Mouse (Mus musculus): ENCODE data around the gene Hsd17b14.

Gene Hsd17b14

DNA sequence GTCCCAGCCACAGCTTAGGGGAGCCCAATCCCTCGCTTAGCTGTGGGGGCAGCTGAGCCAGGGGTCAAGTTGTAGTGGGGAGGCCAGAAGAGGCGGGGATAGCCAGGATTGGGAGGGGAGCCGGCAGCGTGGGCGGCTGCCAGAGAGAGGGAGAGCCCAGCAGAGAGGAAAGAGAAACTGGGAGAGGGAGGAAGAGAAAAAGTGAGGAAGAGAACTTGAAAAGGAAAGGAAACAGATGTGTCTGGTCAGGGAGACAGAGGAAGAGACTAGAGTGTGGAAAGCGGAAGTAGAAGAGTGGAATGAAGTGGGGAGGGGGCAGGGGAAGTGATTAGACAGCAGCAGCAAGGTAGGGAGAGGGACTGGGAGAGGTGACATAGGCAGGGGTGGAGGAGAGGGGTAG, 25.2 kb upstream of the Hsd17b14 start:
- no peak for DNase-seq (ENCODE audit: low spot score)

GRCm38 (mm10) chr7:45530643-45531042, 24.1 kb upstream of the Hsd17b14 start:
- no peak for DNase-seq (ENCODE audit: low spot score)

DNA sequence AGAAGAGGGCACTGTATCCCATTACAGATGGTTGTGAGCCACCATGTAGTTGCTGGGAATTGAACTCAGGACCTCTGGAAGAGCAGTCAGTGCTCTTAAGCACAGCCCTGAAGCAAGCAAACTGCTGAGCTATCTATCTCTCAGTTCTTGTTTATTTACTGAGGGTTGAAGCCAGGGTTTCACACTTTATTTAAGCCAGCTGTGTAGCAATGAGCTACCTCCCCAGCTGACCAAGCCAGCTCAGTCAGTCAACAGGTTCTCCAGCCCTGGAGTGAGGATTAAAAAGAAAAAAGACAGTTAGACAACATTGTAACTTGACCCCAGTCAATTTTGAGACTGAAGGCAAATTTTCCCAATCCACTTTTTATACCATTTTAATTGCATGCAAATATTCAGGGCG, 19.0 kb upstream of the Hsd17b14 start:
- DNase-seq (ENCODE audit: low spot score): no peak

DNA sequence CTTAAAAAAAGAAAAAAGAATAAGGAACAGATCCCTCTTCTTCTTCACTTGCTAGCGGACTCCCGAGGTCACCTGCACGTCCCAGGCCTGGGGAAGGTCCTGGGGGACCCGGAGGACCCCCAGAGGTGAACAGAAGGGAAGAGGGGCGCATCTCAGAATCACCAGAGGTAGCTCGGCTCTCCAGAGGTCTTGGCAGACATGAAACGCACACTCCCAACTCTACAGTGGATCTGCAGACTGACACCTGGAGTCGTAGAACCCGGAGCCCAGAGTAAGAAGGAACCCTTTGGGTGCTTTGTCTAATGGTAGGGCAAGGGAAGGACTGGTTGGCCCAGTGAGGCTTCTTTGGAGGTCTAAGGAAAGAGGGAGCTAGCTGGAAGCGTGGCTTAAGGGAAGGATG, 17.1 kb upstream of the Hsd17b14 start:
- no peak for DNase-seq (ENCODE audit: low spot score)

GRCm38 (mm10) chr7:45538163-45539041, 16.3 kb upstream of the Hsd17b14 start:
- no peak for DNase-seq (ENCODE audit: low spot score)

DNA sequence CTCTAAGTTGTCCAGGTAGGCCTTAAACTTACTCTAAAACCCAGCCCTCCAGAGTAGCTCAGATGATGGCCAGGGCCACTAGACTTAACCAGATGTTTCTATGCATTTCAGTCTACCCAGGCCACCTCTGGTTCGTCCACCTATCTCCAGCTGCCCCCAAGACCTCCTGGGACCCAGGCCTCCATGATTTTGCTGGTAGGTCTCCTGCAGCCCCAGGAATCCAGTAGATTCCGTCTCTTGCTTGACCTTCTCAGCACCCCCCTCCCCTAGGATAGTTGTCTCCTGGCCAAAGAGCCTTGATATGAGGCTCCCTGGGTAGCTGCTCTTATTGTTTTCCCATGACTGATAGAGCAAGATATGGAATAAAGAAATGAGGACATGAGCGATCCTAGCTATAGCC, 15.6 kb upstream of the Hsd17b14 start:
- DNase-seq (ENCODE audit: low spot score): no peak

- no peak for DNase-seq (ENCODE audit: low spot score)
These were observed 14.5 kb upstream of the Hsd17b14 start for GRCm38 (mm10) chr7:45540213-45540612.

- no peak for DNase-seq (ENCODE audit: low spot score)
These were observed 10.2 kb upstream of the Hsd17b14 start for GRCm38 (mm10) chr7:45544525-45544924.

DNA sequence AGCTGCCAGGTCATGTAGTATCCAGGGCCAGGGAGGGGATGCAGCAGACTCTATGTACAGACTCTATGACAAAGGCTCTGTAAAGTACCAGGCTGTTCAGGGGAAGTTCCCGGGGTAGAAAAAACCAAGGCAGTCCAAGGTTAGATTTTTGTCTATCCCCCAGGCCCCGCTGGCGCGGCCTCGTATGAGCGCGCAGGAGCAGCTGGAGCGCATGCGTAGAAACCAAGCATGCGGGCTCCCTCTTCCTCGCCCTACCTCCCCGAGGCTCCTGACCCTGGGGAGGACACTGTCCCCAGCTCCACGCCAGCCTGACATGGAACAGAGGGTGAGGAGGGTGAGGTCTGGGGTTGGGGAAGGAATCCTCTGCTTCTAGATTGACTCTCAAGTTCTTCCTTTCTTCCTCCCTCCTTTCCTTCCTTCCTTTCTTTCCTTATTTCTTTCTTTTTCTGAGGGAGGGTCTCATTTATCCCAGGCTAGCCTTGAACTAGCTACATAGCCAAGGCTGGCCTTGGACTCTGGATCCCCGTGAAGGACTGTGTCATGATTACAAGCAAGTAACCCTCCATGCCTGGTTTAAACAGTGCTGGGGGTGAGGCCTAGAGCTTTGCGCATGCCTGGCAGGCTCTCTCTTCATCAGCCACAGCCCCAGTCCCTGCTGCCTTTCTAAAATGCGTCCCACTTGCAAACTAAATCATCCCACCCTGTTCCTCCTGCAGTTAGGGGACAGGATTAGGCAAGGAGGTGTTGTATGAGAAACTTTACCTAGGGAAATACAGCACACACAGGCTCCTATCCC, 4.9 kb upstream of the Hsd17b14 start:
- DNase-seq (ENCODE audit: low spot score): no peak

DNA sequence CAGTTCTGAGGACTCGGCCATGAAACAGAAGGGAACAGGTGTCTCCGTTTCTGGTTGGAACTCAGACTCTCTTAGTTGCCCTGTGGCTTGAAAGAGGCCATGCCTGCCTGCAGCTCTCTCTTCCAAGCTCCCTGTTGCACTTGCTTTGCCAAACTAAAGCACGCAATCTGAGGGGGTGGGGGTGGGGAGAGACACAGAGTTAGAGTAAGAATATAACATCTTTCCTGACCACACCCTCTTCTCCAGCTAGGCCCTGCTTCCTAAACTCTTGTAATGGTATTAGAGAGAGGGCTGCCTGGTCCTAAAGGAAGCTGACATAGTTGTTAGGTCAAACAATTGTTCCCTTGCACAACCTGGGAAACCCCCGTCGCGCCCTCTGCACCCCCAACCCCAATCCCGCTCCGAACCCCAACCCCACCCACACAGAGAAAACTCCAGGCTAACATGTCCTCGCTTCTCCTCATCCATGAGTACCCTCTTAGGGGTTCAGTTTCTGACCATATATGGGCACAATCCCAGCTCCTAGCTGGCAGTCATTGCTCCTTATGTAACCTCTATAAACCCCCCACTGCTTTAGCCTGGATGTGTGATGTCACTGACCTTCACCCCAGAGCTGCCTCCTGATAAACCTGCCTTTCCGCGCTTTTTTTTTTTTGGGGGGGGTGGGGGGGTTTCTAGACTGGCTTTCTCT, 3.7 kb upstream of the Hsd17b14 start:
- no peak for DNase-seq (ENCODE audit: low spot score)

DNA sequence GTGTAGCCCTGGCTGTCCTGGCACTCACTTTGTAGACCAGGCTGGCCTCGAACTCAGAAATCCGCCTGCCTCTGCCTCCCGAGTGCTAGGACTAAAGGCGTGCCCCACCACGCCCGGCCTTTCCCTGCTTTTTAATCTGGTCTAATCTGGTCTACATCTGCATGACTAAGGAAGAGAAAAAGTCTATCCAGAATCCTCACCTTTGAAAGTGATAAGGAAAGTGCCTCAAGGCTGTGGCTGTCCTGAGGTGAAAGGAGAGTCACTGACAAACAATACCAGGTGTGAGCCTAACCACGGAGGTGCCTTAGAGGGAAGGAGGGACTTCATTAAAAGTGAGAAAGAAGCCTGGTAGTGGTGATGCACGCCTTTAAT, 3.2 kb upstream of the Hsd17b14 start:
- DNase-seq (ENCODE audit: low spot score): no peak

GRCm38 (mm10) chr7:45553519-45553918, 1.2 kb upstream of the Hsd17b14 start:
- no peak for DNase-seq (ENCODE audit: low spot score)

GRCm38 (mm10) chr7:45553990-45554389, 703 bp upstream of the Hsd17b14 start:
- no peak for DNase-seq (ENCODE audit: low spot score)

GRCm38 (mm10) chr7:45555787-45556186, 1.1 kb downstream of the Hsd17b14 start:
- peak; percentile 81 for DNase-seq (ENCODE audit: low spot score)

- DNase-seq (ENCODE audit: low spot score): peak; percentile 23
These were observed 4.2 kb downstream of the Hsd17b14 start for GRCm38 (mm10) chr7:45558907-45559306.

GRCm38 (mm10) chr7:45560241-45560640, 5.5 kb downstream of the Hsd17b14 start:
- no peak for DNase-seq (ENCODE audit: low spot score)

DNA sequence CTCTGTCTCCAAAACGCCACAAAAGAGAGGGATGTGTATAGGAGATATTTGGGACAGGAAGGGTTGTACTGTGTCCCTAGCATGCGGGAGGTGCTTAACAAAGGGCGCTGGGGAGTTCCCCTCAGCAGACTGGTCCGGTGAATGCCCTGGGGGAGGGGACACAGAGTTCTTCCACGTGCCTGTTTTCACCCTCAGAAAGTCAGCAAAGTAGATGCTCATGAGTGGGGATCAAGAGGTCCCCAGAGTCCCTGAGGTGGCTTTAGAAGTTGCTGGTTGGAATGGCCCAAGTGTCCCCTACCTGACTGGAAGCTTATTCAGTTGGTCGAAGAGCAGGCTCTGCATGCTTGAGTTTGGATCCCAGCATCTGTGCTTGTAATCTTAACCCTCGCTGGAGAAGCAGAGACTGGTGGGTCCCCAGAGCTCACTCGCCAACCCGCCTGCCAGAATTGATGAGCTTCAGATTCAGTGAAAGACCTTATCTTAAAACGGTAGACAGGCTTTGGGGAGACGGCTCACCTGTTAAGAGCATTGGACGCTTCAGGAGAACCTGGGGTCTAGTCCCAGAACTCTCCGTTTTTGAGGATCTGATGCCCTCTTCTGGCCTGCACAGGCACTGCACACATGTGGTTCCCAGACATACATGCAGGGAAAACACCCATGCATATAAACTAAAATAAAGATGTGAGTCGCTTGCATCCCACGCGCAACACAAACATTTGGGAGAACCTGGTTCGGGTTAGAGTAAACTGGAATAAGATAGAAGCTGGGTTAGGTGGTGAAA, 6.3 kb downstream of the Hsd17b14 start:
- DNase-seq (ENCODE audit: low spot score): peak; percentile 79

DNA sequence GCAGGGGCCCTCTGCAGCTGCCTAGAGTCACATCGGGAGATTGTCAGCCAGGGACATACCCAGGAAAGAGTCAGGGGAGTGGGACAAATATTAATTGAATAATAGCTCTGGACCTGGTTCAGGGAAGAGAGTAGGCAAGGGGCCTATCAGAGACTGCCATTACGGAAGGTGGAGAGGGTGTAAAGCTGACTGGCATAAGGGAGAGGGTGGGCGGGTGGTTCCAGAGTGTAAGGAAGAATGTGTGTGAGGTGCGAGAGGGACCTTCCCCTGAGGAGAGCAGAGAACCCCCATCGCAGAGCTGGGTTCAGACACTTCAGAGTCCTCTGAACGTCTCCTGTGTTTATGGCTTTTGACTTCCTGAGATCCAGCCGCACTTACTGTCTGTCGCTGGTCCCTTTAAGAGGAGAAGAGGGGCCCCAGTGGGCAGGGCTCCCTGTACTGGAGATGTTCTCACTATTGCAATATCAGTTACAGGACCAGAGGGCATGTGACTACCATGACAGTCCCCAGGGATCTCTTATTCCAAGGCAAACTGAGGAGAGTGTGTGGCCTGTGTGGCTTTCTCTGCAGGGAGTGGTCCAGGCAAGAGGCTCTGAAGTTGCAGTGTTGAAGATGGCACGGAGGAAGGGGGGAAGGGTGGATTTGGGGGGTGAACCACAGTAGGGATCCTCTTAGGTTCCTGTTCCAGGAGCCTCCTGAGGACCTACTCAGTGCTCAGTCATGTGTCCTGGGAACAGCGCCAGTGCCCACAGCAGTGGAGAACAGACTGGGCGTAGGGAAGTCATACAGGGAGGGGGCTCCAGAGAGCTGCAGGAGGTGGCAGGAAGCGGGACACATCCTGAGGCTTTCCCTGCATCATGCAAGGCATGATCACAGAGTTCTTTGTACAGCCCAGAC, 7.2 kb downstream of the Hsd17b14 start:
- no peak for DNase-seq (ENCODE audit: low spot score)

- no peak for DNase-seq (ENCODE audit: low spot score)
These were observed 10.1 kb downstream of the Hsd17b14 start for GRCm38 (mm10) chr7:45564811-45565210.

- DNase-seq (ENCODE audit: low spot score): no peak
These were observed 10.8 kb downstream of the Hsd17b14 start for GRCm38 (mm10) chr7:45565446-45565845.
